Mouse (Mus musculus): ENCODE measurements around the gene Capg.

GRCm38 (mm10) chr6:72509872-72510435 is 34.2 kb upstream of the Capg start:
- TF ChIP-seq POLR2A (IDR thresholded peaks at IDR 0.05; ENCODE audit: insufficient read depth, low read depth, low read length) (no peak), EP300 (IDR thresholded peaks at IDR 0.05; ENCODE audit: insufficient read depth, low read depth, low read length) (no peak), CTCF (IDR thresholded peaks at IDR 0.05) (no peak)

Data from heart, adult 2 months (tissue).